Comparison of ENCODE assay signal across 20 mouse cellular contexts in the genomic region with DNA sequence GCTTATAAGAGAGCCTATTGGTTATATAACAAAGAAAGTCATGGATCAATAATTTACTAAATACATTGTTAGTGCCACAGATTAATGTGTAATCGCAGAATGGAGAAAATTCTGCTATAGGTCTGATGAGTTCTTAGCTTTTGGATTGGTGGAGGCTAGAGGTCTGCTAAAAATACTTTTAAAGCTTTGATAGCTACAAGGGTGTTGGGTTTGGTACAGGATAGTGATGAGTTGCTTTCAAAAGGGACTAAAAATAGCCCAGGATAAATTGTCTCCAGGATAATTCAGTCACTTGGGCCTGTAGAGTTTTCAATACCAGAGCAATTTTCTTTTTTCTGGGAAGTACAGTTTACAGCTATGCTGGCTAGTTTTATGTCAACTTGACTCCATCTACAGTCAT.
"Had no signal": no experiment of that assay in that cellular context is flagged by ENCODE, and none has a peak within 500 bp of the region (broad histone marks: within the 10 kb centered on the region; RNA-seq: fewer than 3 reads in every experiment).

No protein-coding gene starts in this region.

- H3K36me3 ChIP-seq: liver, embryonic 15.5 days; lung, embryonic 15.5 days; midbrain, embryonic 10.5 days; midbrain, embryonic 13.5 days; neural tube, embryonic 13.5 days; stomach, embryonic 15.5 days had no signal

- H3K27me3 ChIP-seq: liver, embryonic 15.5 days; lung, embryonic 15.5 days; midbrain, embryonic 13.5 days; neural tube, embryonic 13.5 days; stomach, embryonic 15.5 days had no signal

- H3K4me1 ChIP-seq: liver, embryonic 15.5 days; megakaryocyte, embryonic 14.5 days; midbrain, embryonic 10.5 days; midbrain, embryonic 13.5 days; neural tube, embryonic 13.5 days; stomach, embryonic 15.5 days had no signal

- H3K9ac ChIP-seq: liver, embryonic 15.5 days; lung, embryonic 15.5 days; midbrain, embryonic 13.5 days; neural tube, embryonic 13.5 days; stomach, embryonic 15.5 days had no signal

- H3K27ac ChIP-seq: left cerebral cortex, adult 2 months; liver, embryonic 15.5 days; lung, embryonic 15.5 days; midbrain, embryonic 10.5 days; midbrain, embryonic 13.5 days; neural tube, embryonic 13.5 days; stomach, embryonic 15.5 days had no signal

- H3K4me2 ChIP-seq: liver, embryonic 15.5 days; lung, embryonic 15.5 days; midbrain, embryonic 13.5 days; neural tube, embryonic 13.5 days; stomach, embryonic 15.5 days had no signal

- H3K9me3 ChIP-seq: liver, embryonic 15.5 days; lung, embryonic 15.5 days; midbrain, embryonic 10.5 days; midbrain, embryonic 13.5 days; neural tube, embryonic 13.5 days; stomach, embryonic 15.5 days had no signal

- H3K4me3 ChIP-seq: left cerebral cortex, adult 2 months; liver, embryonic 15.5 days; lung, embryonic 15.5 days; megakaryocyte, embryonic 14.5 days; midbrain, embryonic 10.5 days; midbrain, embryonic 13.5 days; myocyte; neural tube, embryonic 13.5 days; stomach, embryonic 15.5 days had no signal

- ATAC-seq: midbrain, embryonic 13.5 days; midbrain, embryonic 16.5 days had no signal

- DNase-seq: kidney, postnatal 10 days; kidney, postnatal 36 days; layer of hippocampus, postnatal 36 days; lung, adult 18-20 months; lung, postnatal 10 days; lung, postnatal 36 days; retina, postnatal 1 day; right cerebral cortex, postnatal 25 days; spleen, adult 18-20 months; thymus, postnatal 25 days had no signal
